ENCODE assay signal across 9 mouse cellular contexts in the genomic region with DNA sequence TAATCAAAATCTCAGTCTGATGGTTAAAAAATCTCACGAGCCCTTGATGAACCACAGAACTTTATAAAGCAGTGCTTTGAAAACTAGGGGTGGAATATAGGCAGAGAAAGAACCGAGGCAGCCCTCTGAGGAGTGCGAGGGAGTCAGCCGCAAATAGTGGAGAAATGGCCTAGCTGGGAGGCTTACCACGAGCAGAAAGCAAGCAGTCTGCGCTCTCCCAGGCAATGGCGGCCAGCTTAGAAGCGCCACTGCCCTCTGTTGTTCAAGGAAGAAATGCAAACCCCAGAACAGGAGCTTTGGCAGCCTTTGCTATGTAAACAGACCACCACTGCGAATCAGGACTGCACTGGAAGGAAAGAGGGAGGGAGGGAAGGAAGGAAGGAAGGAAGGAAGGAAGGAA.
A peak's percentile ranks its signal among the peaks of the same experiment; 100 is the strongest.
DNase-seq lines count a peak whose midpoint lies in the region; ATAC-seq and TF ChIP-seq lines count a peak whose summit lies in the region.
"Had no signal": no experiment of that assay in that cellular context is flagged by ENCODE, and none has a peak within 500 bp of the region (broad histone marks: within the 10 kb centered on the region; RNA-seq: fewer than 3 reads in every experiment).

No protein-coding gene starts in this region.

- H3K4me3 ChIP-seq in testis, adult 2 months (ENCODE audit: control insufficient read depth, low read depth, low read length): no peak overlapping the region
- no peak overlapping the region for H3K4me3 ChIP-seq in forebrain, embryonic 11.5 days (ENCODE audit: low read depth, low read length)
- no peak overlapping the region for H3K4me3 ChIP-seq in heart, postnatal 0 days (ENCODE audit: low read depth, low read length)
- no peak overlapping the region for H3K4me3 ChIP-seq in lung, embryonic 16.5 days (ENCODE audit: low read length)

- H3K4me1 ChIP-seq in testis, adult 2 months (ENCODE audit: control insufficient read depth, insufficient read depth, low read length): peaks cover 7% of the 10 kb centered on the region
- H3K4me1 ChIP-seq in forebrain, embryonic 11.5 days (replicated peaks; ENCODE audit: control insufficient read depth, insufficient read depth, low read length): peaks cover 3% of the 10 kb centered on the region; the same call in 1 of the 2 replicates
- peaks cover 3% of the 10 kb centered on the region for H3K4me1 ChIP-seq in heart, postnatal 0 days (ENCODE audit: control insufficient read depth, insufficient read depth)
- H3K4me1 ChIP-seq in lung, embryonic 16.5 days (replicated peaks; ENCODE audit: control insufficient read depth, insufficient read depth, low read length): no peaks in the 10 kb centered on the region

- WGBS in forebrain, embryonic 11.5 days: 6% methylated on average over 9 of the region's 9 CpGs
- WGBS in heart, postnatal 0 days: 9% methylated on average over 9 of the region's 9 CpGs
- WGBS in lung, embryonic 16.5 days: 8% methylated on average over 9 of the region's 9 CpGs

- H3K27me3 ChIP-seq in testis, adult 2 months (ENCODE audit: control insufficient read depth, insufficient read depth, low read length): no peaks in the 10 kb centered on the region
- H3K27me3 ChIP-seq in forebrain, embryonic 11.5 days (ENCODE audit: control insufficient read depth, insufficient read depth, low read length): no peaks in the 10 kb centered on the region; the same call in 1 of the 2 replicates
- no peaks in the 10 kb centered on the region for H3K27me3 ChIP-seq in heart, postnatal 0 days (ENCODE audit: control insufficient read depth, insufficient read depth, low read length)
- H3K27me3 ChIP-seq in lung, embryonic 16.5 days (ENCODE audit: control insufficient read depth, insufficient read depth, low read depth, low read length): no peaks in the 10 kb centered on the region

- no peak overlapping the region for H3K9ac ChIP-seq in forebrain, embryonic 11.5 days (ENCODE audit: low read length)
- H3K9ac ChIP-seq in heart, postnatal 0 days (replicated peaks; ENCODE audit: low read depth, low read length): no peak overlapping the region
- H3K9ac ChIP-seq in lung, embryonic 16.5 days (ENCODE audit: low read length): no peak overlapping the region

- no peak for DNase-seq in testis, postnatal 14 days (ENCODE audit: low spot score)
- peak; percentile 74 for DNase-seq in forebrain, embryonic 11.5 days (ENCODE audit: low spot score)
- peak; percentile 65 for DNase-seq in heart, postnatal 0 days (ENCODE audit: low spot score)
- DNase-seq in kidney, postnatal 36 days: peak; percentile 28 to 55
- peak; percentile 58 for DNase-seq in right cerebral cortex, adult 18-20 months
- DNase-seq in thymus, postnatal 25 days: no peak

- no peak overlapping the region for H3K27ac ChIP-seq in testis, adult 2 months (ENCODE audit: control insufficient read depth, insufficient read depth, low read depth, low read length)
- no peak overlapping the region for H3K27ac ChIP-seq in forebrain, embryonic 11.5 days (ENCODE audit: low read depth, low read length)
- H3K27ac ChIP-seq in heart, postnatal 0 days (ENCODE audit: low read depth): peak overlapping the region; percentile 51
- H3K27ac ChIP-seq in lung, embryonic 16.5 days (ENCODE audit: low read length): no peak overlapping the region

- H3K4me2 ChIP-seq in forebrain, embryonic 11.5 days (ENCODE audit: low read depth, low read length, severe bottlenecking): no peak overlapping the region
- H3K4me2 ChIP-seq in heart, postnatal 0 days (ENCODE audit: low read depth, low read length): no peak overlapping the region
- no peak overlapping the region for H3K4me2 ChIP-seq in lung, embryonic 16.5 days (ENCODE audit: low read depth, low read length)

- no peaks in the 10 kb centered on the region for H3K9me3 ChIP-seq in forebrain, embryonic 11.5 days (ENCODE audit: control insufficient read depth, low read length)
- H3K9me3 ChIP-seq in heart, postnatal 0 days (replicated peaks; ENCODE audit: control insufficient read depth, low read length): no peaks in the 10 kb centered on the region
- H3K9me3 ChIP-seq in lung, embryonic 16.5 days (ENCODE audit: control insufficient read depth, low read length): no peaks in the 10 kb centered on the region

- peak; percentile 42; the same call in 1 of the 2 replicates for TF ChIP-seq CTCF in testis, adult 2 months (IDR thresholded peaks at IDR 0.05; ENCODE audit: control insufficient read depth, insufficient read depth, insufficient replicate concordance, low read depth, low read length)
- TF ChIP-seq CTCF in heart, postnatal 0 days (IDR thresholded peaks at IDR 0.05; ENCODE audit: low read depth): peak; percentile 83

- TF ChIP-seq POLR2A in testis, adult 2 months (IDR thresholded peaks at IDR 0.05; ENCODE audit: control insufficient read depth, low read depth, low read length): no peak

- ATAC-seq in forebrain, embryonic 11.5 days (replicated peaks; ENCODE audit: low FRiP score): peak; percentile 72; the same call in 1 of the 2 replicates
- ATAC-seq in heart, postnatal 0 days (ENCODE audit: insufficient read depth, low read depth): peak; percentile 72
- peak; percentile 59; the same call in 1 of the 2 replicates for ATAC-seq in lung, embryonic 16.5 days (ENCODE audit: low read depth)

- no peaks in the 10 kb centered on the region for H3K36me3 ChIP-seq in testis, adult 2 months (ENCODE audit: control insufficient read depth, insufficient read depth, low read length)
- H3K36me3 ChIP-seq in forebrain, embryonic 11.5 days (ENCODE audit: control insufficient read depth, insufficient read depth, low read length): no peaks in the 10 kb centered on the region
- no peaks in the 10 kb centered on the region for H3K36me3 ChIP-seq in heart, postnatal 0 days (replicated peaks; ENCODE audit: control insufficient read depth, insufficient read depth, low read length)
- H3K36me3 ChIP-seq in lung, embryonic 16.5 days (ENCODE audit: control insufficient read depth, insufficient read depth, low read length): no peaks in the 10 kb centered on the region
- H3K36me3 ChIP-seq: G1E had no signal

- no peak for TF ChIP-seq EP300 in heart, postnatal 0 days (IDR thresholded peaks at IDR 0.05; ENCODE audit: low read depth)

Comparison
In these comparisons a context has a peak if more than half of its experiments do, and no peak if none do; other contexts are left out.
1. DNase-seq: peak in forebrain, embryonic 11.5 days (single experiment), heart, postnatal 0 days (single experiment), kidney, postnatal 36 days (2 of 2) and right cerebral cortex, adult 18-20 months (single experiment); none in testis, postnatal 14 days (single experiment) and thymus, postnatal 25 days (single experiment).
2. Peak in every context shown above with its lines, with median percentiles within 50 percentile points of each other: ATAC-seq.